Mouse (Mus musculus): Measurements from ENCODE around the gene Fgf18. TPM values are rescaled to one million over a fixed set of nuclear protein-coding genes. Genes with fewer than 3 reads are reported as not detected.
A peak's percentile ranks its signal among the peaks of the same experiment; 100 is the strongest.

The Fgf18 gene
- polyA plus RNA-seq, 1 experiment: 3.8 TPM

GRCm38 (mm10) chr11:33081175-33081574, 66.0 kb downstream of the Fgf18 start:
- no peak for DNase-seq (ENCODE audit: low read depth)
- TF ChIP-seq CTCF (IDR thresholded peaks at IDR 0.05; ENCODE audit: borderline replicate concordance, extremely low read depth, insufficient read depth, insufficient read length): no peak
- TF ChIP-seq POLR2A (IDR thresholded peaks at IDR 0.05; ENCODE audit: borderline replicate concordance, extremely low read depth, insufficient read depth, insufficient read length, poor library complexity, severe bottlenecking): no peak

GRCm38 (mm10) chr11:33080046-33080808, 67.0 kb downstream of the Fgf18 start:
- no peak for DNase-seq (ENCODE audit: low read depth)
- TF ChIP-seq CTCF (IDR thresholded peaks at IDR 0.05; ENCODE audit: borderline replicate concordance, extremely low read depth, insufficient read depth, insufficient read length): no peak
- TF ChIP-seq POLR2A (IDR thresholded peaks at IDR 0.05; ENCODE audit: borderline replicate concordance, extremely low read depth, insufficient read depth, insufficient read length, poor library complexity, severe bottlenecking): no peak

GRCm38 (mm10) chr11:33079424-33079823, 67.8 kb downstream of the Fgf18 start:
- TF ChIP-seq POLR2A (IDR thresholded peaks at IDR 0.05; ENCODE audit: borderline replicate concordance, extremely low read depth, insufficient read depth, insufficient read length, poor library complexity, severe bottlenecking) (no peak), CTCF (IDR thresholded peaks at IDR 0.05; ENCODE audit: borderline replicate concordance, extremely low read depth, insufficient read depth, insufficient read length) (no peak)
- no peak for DNase-seq (ENCODE audit: low read depth)

- DNase-seq (ENCODE audit: low read depth): peak; percentile 25
- TF ChIP-seq CTCF (IDR thresholded peaks at IDR 0.05; ENCODE audit: borderline replicate concordance, extremely low read depth, insufficient read depth, insufficient read length) (no peak), POLR2A (IDR thresholded peaks at IDR 0.05; ENCODE audit: borderline replicate concordance, extremely low read depth, insufficient read depth, insufficient read length, poor library complexity, severe bottlenecking) (no peak)
Observed at GRCm38 (mm10) chr11:33078036-33078435, 69.2 kb downstream of the Fgf18 start.

- TF ChIP-seq CTCF (IDR thresholded peaks at IDR 0.05; ENCODE audit: borderline replicate concordance, extremely low read depth, insufficient read depth, insufficient read length) (no peak), POLR2A (IDR thresholded peaks at IDR 0.05; ENCODE audit: borderline replicate concordance, extremely low read depth, insufficient read depth, insufficient read length, poor library complexity, severe bottlenecking) (no peak)
- peak; percentile 68 for DNase-seq (ENCODE audit: low read depth)
Observed at GRCm38 (mm10) chr11:33075293-33075692, 71.9 kb downstream of the Fgf18 start.

- no peak for TF ChIP-seq POLR2A (IDR thresholded peaks at IDR 0.05; ENCODE audit: borderline replicate concordance, extremely low read depth, insufficient read depth, insufficient read length, poor library complexity, severe bottlenecking)
- no peak for TF ChIP-seq CTCF (IDR thresholded peaks at IDR 0.05; ENCODE audit: borderline replicate concordance, extremely low read depth, insufficient read depth, insufficient read length)
- no peak for DNase-seq (ENCODE audit: low read depth)
Observed at GRCm38 (mm10) chr11:33074541-33074940, 72.7 kb downstream of the Fgf18 start.

GRCm38 (mm10) chr11:33071358-33071922, 75.8 kb downstream of the Fgf18 start:
- no peak for DNase-seq (ENCODE audit: low read depth)
- TF ChIP-seq CTCF (IDR thresholded peaks at IDR 0.05; ENCODE audit: borderline replicate concordance, extremely low read depth, insufficient read depth, insufficient read length) (no peak), POLR2A (IDR thresholded peaks at IDR 0.05; ENCODE audit: borderline replicate concordance, extremely low read depth, insufficient read depth, insufficient read length, poor library complexity, severe bottlenecking) (no peak)

- TF ChIP-seq CTCF (IDR thresholded peaks at IDR 0.05; ENCODE audit: borderline replicate concordance, extremely low read depth, insufficient read depth, insufficient read length): no peak
- no peak for TF ChIP-seq POLR2A (IDR thresholded peaks at IDR 0.05; ENCODE audit: borderline replicate concordance, extremely low read depth, insufficient read depth, insufficient read length, poor library complexity, severe bottlenecking)
- DNase-seq (ENCODE audit: low read depth): peak; percentile 89
Observed at GRCm38 (mm10) chr11:33070520-33070919, 76.7 kb downstream of the Fgf18 start.

Other genes starting within 250 kb of the Fgf18 start
- gene Npm1, start 15.8 kb upstream of the Fgf18 start, polyA plus RNA-seq (2012; rRNA removed): 459 and 569 TPM in 2 replicates
- gene Tlx3, start 56.2 kb upstream of the Fgf18 start, polyA plus RNA-seq (2012; rRNA removed): 3.3 and 12.1 TPM in 2 replicates
- gene Gm12117, start 129.3 kb upstream of the Fgf18 start, polyA plus RNA-seq (2012; rRNA removed): 0.30 and 0.72 TPM in 2 replicates